Mouse (Mus musculus): ENCODE results near the gene Ctsk. TPM values are rescaled to one million over a fixed set of nuclear protein-coding genes. Genes with fewer than 3 reads are reported as not detected.
A peak's percentile ranks its signal among the peaks of the same experiment; 100 is the strongest.

The Ctsk gene
- polyA plus RNA-seq, 1 experiment from 2014 or later, result 9.8 TPM

DNA sequence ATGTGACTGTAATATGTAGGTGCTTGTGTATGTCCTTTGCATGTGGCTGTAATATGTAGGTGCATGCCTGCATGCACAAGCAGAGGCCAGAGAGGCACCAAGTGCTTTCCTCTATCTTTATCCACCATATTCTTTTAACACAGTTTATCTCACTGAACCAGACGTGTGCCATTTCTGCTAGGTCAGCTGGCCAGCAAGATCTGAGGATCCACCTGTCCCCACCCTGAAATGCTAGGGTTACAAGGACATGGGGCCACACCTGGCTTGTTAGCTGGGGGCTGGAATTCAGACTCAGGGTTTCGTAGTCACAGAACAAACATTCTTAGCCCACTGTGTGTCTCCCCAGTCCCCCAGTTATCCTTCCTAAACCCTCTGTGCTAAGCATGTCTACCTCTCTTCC is 20.3 kb downstream of the Ctsk start:
- H3K9me3 ChIP-seq (ENCODE audit: control insufficient read depth), result no peaks in the 10 kb centered on the region
- H3K4me3 ChIP-seq (ENCODE audit: low read depth, low read length), result no peak overlapping the region
- H3K9ac ChIP-seq (ENCODE audit: low read depth, low read length), result no peak overlapping the region
- no peak for ATAC-seq
- H3K27ac ChIP-seq (ENCODE audit: low read depth, low read length), result no peak overlapping the region
- TF ChIP-seq CTCF (IDR thresholded peaks at IDR 0.05; ENCODE audit: low read depth), result no peak
- no peak overlapping the region for H3K4me2 ChIP-seq (replicated peaks; ENCODE audit: low read depth)
- H3K4me1 ChIP-seq (replicated peaks; ENCODE audit: control insufficient read depth, insufficient read depth, low read length), result no peaks in the 10 kb centered on the region; the same call in 1 of the 2 replicates
- no peaks in the 10 kb centered on the region for H3K27me3 ChIP-seq (replicated peaks; ENCODE audit: control insufficient read depth, insufficient read depth, low read length)
- WGBS, result 31% methylated on average over 2 of the region's 2 CpGs
- H3K36me3 ChIP-seq (ENCODE audit: control insufficient read depth, insufficient read depth), result no peaks in the 10 kb centered on the region

DNA sequence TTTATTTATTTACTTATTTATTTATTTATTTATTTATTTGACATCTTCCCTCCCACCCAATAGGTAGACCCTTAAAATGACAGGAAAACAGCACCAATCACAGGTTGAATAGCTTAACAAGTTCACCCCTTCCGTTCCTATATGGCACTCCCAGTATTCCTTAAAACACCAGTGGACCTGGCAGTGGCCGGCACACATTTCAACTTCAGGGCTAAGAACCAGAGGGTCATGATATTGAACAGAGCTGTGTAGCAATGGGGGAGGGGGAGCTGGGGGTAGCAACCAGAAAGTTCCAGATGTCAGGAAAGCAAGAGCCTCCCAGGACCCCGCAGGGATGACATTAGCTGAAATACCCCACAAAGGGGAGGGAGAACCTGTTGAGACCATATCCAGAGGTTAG is 21.0 kb downstream of the Ctsk start:
- no peak for TF ChIP-seq CTCF (IDR thresholded peaks at IDR 0.05; ENCODE audit: low read depth)
- H3K9me3 ChIP-seq (ENCODE audit: control insufficient read depth), result no peaks in the 10 kb centered on the region
- H3K4me1 ChIP-seq (replicated peaks; ENCODE audit: control insufficient read depth, insufficient read depth, low read length), result no peaks in the 10 kb centered on the region; the same call in 1 of the 2 replicates
- no peak overlapping the region for H3K9ac ChIP-seq (ENCODE audit: low read depth, low read length)
- no peaks in the 10 kb centered on the region for H3K36me3 ChIP-seq (ENCODE audit: control insufficient read depth, insufficient read depth)
- no peak overlapping the region for H3K4me2 ChIP-seq (replicated peaks; ENCODE audit: low read depth)
- 85% methylated on average over 3 of the region's 3 CpGs for WGBS
- H3K4me3 ChIP-seq (ENCODE audit: low read depth, low read length), result no peak overlapping the region
- no peaks in the 10 kb centered on the region for H3K27me3 ChIP-seq (replicated peaks; ENCODE audit: control insufficient read depth, insufficient read depth, low read length)
- no peak overlapping the region for H3K27ac ChIP-seq (ENCODE audit: low read depth, low read length)
- no peak for ATAC-seq

DNA sequence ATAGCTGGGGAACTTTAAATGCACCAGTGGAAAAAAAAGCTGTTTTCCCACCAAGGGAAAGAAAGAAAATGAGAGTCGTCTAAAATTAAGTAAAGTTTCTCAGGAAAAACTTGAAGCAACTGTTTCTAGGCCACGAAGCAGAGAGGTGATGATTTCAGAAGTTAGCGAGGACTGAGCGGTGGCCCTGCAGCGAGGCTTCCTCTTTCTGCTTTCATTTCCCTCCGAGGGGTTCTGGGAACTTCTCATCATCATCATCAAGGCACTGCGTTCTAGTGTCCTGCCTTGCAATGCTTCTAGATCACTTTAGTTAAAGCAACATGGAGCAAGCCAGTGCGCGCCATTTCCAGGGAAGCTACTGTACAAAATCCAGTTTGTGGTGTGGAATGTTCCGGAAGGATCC is 22.1 kb downstream of the Ctsk start:
- Histone ChIP-seq H3K4me1 (replicated peaks; ENCODE audit: control insufficient read depth, insufficient read depth, low read length) (peaks cover 2% of the 10 kb centered on the region; the same call in 1 of the 2 replicates), H3K9ac (ENCODE audit: low read depth, low read length) (no peak overlapping the region), H3K36me3 (ENCODE audit: control insufficient read depth, insufficient read depth) (no peaks in the 10 kb centered on the region), H3K27me3 (replicated peaks; ENCODE audit: control insufficient read depth, insufficient read depth, low read length) (no peaks in the 10 kb centered on the region), H3K4me3 (ENCODE audit: low read depth, low read length) (no peak overlapping the region), H3K27ac (ENCODE audit: low read depth, low read length) (no peak overlapping the region; the same call in 1 of the 2 replicates), H3K9me3 (ENCODE audit: control insufficient read depth) (no peaks in the 10 kb centered on the region), H3K4me2 (replicated peaks; ENCODE audit: low read depth) (no peak overlapping the region)
- ATAC-seq, result no peak
- WGBS, result 83% methylated on average over 10 of the region's 10 CpGs
- no peak for TF ChIP-seq CTCF (IDR thresholded peaks at IDR 0.05; ENCODE audit: low read depth)

DNA sequence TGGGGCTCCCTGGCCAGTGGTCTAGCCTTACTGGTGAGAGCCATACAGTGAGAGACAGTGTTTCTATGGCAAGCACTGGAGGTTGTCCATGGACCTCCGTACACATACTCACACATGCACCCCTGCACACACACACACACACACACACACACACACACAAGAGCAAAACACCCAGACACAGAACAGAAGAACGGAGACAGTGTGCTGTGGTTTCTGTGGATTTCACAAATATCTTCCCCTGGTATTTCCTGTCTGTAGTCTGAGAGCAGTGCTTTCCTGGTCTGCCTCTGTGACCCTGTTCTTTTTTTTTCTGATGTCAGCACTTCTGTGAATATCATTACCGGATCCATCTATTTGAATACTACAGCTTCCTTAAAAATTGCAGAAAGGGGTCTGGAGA is 24.6 kb downstream of the Ctsk start:
- no peak for TF ChIP-seq CTCF (IDR thresholded peaks at IDR 0.05; ENCODE audit: low read depth)
- peak overlapping the region; percentile 44 for H3K4me2 ChIP-seq (replicated peaks; ENCODE audit: low read depth)
- H3K9ac ChIP-seq (ENCODE audit: low read depth, low read length), result no peak overlapping the region
- H3K36me3 ChIP-seq (ENCODE audit: control insufficient read depth, insufficient read depth), result no peaks in the 10 kb centered on the region
- WGBS, result 37% methylated on average over 3 of the region's 3 CpGs
- H3K4me1 ChIP-seq (replicated peaks; ENCODE audit: control insufficient read depth, insufficient read depth, low read length), result peaks cover 2% of the 10 kb centered on the region; the same call in 1 of the 2 replicates
- no peaks in the 10 kb centered on the region for H3K9me3 ChIP-seq (ENCODE audit: control insufficient read depth)
- H3K27me3 ChIP-seq (replicated peaks; ENCODE audit: control insufficient read depth, insufficient read depth, low read length), result no peaks in the 10 kb centered on the region
- no peak overlapping the region for H3K4me3 ChIP-seq (ENCODE audit: low read depth, low read length)
- no peak for ATAC-seq
- no peak overlapping the region for H3K27ac ChIP-seq (ENCODE audit: low read depth, low read length)

DNA sequence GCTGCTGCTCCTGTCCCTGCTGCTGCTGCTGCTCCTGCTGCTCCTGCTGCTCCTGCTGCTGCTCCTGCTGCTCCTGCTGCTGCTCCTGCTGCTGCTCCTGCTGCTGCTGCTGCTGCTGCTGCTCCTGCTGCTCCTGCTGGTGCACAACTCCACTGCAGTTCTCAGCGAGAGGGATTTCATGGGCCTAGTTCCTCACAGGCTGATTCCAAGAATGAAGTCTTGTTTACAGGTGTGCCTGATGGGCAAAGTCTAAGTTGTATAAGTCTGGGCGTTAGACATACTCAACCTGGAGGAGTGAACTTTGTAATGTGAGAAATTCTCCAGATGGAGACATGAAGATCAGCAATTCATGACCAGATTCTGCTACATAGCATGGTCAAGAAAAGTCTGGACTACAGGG is 25.6 kb downstream of the Ctsk start:
- peak; percentile 88 for ATAC-seq
- H3K4me3 ChIP-seq (ENCODE audit: low read depth, low read length), result no peak overlapping the region
- H3K4me1 ChIP-seq (replicated peaks; ENCODE audit: control insufficient read depth, insufficient read depth, low read length), result peaks cover 2% of the 10 kb centered on the region; the same call in 1 of the 2 replicates
- WGBS, result 24% methylated on average over 2 of the region's 2 CpGs
- H3K9ac ChIP-seq (ENCODE audit: low read depth, low read length), result no peak overlapping the region
- peak overlapping the region; percentile 44 for H3K4me2 ChIP-seq (replicated peaks; ENCODE audit: low read depth)
- no peaks in the 10 kb centered on the region for H3K27me3 ChIP-seq (replicated peaks; ENCODE audit: control insufficient read depth, insufficient read depth, low read length)
- no peaks in the 10 kb centered on the region for H3K36me3 ChIP-seq (ENCODE audit: control insufficient read depth, insufficient read depth)
- TF ChIP-seq CTCF (IDR thresholded peaks at IDR 0.05; ENCODE audit: low read depth), result peak; percentile 62
- H3K27ac ChIP-seq (ENCODE audit: low read depth, low read length), result peak overlapping the region; percentile 52; the same call in 1 of the 2 replicates
- H3K9me3 ChIP-seq (ENCODE audit: control insufficient read depth), result no peaks in the 10 kb centered on the region

DNA sequence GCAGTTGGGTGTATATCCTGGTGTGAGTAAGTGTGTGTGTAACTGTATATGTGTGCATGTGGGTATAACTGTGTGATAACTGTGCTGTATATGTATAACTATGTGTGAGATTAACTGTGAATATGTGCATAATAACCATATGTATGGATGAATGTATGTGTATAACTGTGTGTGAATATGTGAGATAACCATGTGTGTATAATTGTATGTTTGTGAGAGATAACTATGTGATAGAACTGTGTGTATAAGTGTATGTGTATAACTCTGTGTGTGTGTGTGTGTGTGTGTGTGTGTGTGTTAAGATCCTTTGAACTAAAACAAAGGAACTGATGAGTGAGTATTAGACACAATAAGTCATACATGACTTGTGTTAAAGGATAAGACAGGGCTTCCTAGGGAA is 27.1 kb downstream of the Ctsk start:
- H3K9me3 ChIP-seq (ENCODE audit: control insufficient read depth), result no peaks in the 10 kb centered on the region
- no peaks in the 10 kb centered on the region; the same call in 1 of the 2 replicates for H3K36me3 ChIP-seq (ENCODE audit: control insufficient read depth, insufficient read depth)
- H3K4me1 ChIP-seq (replicated peaks; ENCODE audit: control insufficient read depth, insufficient read depth, low read length), result peaks cover 2% of the 10 kb centered on the region; the same call in 1 of the 2 replicates
- H3K27me3 ChIP-seq (replicated peaks; ENCODE audit: control insufficient read depth, insufficient read depth, low read length), result no peaks in the 10 kb centered on the region
- no peak overlapping the region; the same call in 1 of the 2 replicates for H3K4me2 ChIP-seq (replicated peaks; ENCODE audit: low read depth)
- peak overlapping the region; percentile 68; the same call in 1 of the 2 replicates for H3K27ac ChIP-seq (ENCODE audit: low read depth, low read length)
- no peak for ATAC-seq
- no peak overlapping the region for H3K9ac ChIP-seq (ENCODE audit: low read depth, low read length)
- TF ChIP-seq CTCF (IDR thresholded peaks at IDR 0.05; ENCODE audit: low read depth), result no peak
- no peak overlapping the region for H3K4me3 ChIP-seq (ENCODE audit: low read depth, low read length)
